Mouse (Mus musculus): ENCODE data around the gene Fbxl8. TPM values are rescaled to one million over a fixed set of nuclear protein-coding genes. Genes with fewer than 3 reads are reported as not detected.
"Not testable (repeated sequence)": the region's sequence is repeated elsewhere in the genome, so short reads cannot be mapped to it uniquely, and the experiment has no call there.

The Fbxl8 gene
- under 1 TPM; 0.60 to 0.84 TPM for total RNA-seq (2021)

- intact Hi-C loops (cut with DNase I): no loop called here
Measured at GRCm38 (mm10) chr8:105264024-105264982, at the start of gene Fbxl8, which contains the start of gene Tradd. Fbxl8 (plus strand) TSS chr8:105264648. Tradd (minus strand) TSS chr8:105264609.

GRCm38 (mm10) chr8:105217926-105218522, 46.4 kb upstream of the Fbxl8 start:
- intact Hi-C loops (cut with DNase I): loop anchor here (10.0 kb wide), 1 partner anchor 93 kb away; no protein-coding TSS in a partner anchor

More at GRCm38 (mm10) chr8:105264024-105264982, at the start of gene Fbxl8, which contains the start of gene Tradd:
- peak; percentile 41 for DNase-seq

GRCm38 (mm10) chr8:105223850-105224249, 40.6 kb upstream of the Fbxl8 start:
- intact Hi-C loops (cut with DNase I): loop anchor here (10.0 kb wide), 1 partner anchor 569 kb away; no protein-coding TSS in a partner anchor
- DNase-seq: no peak

More at GRCm38 (mm10) chr8:105217926-105218522, 46.4 kb upstream of the Fbxl8 start:
- DNase-seq: no peak

DNA sequence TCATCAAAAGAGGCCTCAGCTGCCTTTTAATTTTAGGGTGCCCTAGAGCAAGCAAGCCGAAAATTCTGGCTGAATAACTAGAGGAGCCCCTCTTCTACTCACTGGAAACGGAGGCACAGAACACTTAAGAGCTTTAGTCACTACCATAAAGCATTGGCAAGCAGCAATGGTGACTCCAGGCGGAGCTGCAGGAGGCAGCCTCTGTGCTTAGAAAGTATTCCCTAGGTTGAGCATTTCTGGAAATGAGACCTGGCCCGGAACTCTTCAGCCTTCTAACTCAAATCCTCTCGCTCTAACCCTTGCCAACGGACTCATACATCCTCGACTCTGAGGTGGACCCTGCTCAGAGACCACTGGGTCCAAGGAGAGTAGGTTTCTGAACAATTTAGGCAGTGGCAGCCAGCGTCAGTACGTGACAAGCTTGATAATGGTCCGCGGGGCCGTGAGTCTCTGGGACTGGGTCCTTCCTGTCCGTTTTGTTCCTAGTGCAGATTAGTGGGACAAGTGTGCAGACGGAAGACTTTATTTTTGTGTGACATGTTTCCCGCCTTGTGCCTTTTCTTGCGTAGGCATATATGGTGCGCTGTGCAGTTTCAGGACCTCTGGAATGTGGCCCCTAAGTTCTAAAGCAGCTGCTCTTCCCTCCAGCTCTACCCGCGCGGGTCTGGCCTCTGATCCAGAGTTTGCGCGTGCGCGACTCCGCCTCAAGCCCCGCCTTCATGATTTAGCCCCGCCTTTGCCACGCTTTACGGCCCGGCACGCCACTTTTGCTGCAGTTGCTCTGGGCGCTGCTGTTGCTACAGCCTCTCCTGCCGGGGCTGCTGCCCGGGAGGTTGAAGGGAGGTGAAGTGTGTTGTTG, 39.8 kb upstream of the Fbxl8 start, which contains the start of gene D230025D16Rik:
Gene D230025D16Rik (plus strand): TSS at position 733 of the 859 bp plus-strand sequence.
- intact Hi-C loops (cut with DNase I): loop anchor here (10.0 kb wide), 1 partner anchor 570 kb away; no protein-coding TSS in a partner anchor
- peak; percentile 95 for DNase-seq

- intact Hi-C loops (cut with DNase I): loop anchor here (10.0 kb wide), 1 partner anchor 570 kb away; no protein-coding TSS in a partner anchor
- no peak for DNase-seq
Measured at GRCm38 (mm10) chr8:105225272-105225593, 39.2 kb upstream of the Fbxl8 start.

- intact Hi-C loops (cut with DNase I): loop anchor here (10.0 kb wide), 1 partner anchor 571 kb away; no protein-coding TSS in a partner anchor
- DNase-seq: no peak
Measured at GRCm38 (mm10) chr8:105225917-105226316, 38.5 kb upstream of the Fbxl8 start.

GRCm38 (mm10) chr8:105231503-105232320, 32.7 kb upstream of the Fbxl8 start:
- intact Hi-C loops (cut with DNase I): no loop called here
- DNase-seq: no peak

GRCm38 (mm10) chr8:105232321-105232693, 32.1 kb upstream of the Fbxl8 start:
- intact Hi-C loops (cut with DNase I): not testable (repeated sequence)

DNA sequence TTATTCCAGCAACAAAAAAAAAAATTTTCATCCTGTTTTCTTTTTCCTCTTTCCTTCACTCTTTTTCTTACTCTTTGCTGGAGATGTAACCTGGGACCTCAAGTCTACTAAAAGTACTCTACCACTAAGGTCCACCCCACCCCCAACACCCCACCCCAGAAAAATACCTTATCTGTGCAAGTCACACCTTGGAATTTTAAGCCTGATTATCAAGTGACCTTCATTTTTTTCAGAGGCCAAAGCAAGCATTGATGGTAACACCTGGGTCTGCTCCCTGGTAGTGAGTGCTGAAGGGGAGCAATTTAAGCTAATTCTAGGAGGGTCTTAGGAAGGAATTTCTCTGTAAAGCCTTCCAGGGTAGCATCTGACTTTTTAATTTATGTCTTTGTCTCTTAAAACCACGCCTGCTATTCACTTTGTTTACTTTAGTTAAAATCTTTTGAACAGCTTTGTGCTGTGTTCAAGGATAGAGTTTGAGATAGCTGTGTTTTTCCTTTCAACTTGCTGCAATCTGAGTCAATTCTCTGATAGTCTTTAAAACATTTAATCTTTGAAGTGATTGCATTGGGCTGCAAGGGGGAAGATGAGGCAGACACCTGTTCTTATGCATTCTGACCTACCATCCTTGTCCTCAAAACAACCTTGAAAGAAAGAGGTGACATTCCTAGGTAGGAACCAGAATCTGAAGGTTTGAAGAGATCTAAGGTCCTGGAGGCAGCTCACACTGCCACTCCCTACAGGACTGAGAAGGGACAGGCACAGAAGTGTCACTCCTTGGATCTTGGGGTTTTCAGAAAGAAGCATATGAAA, 31.1 kb upstream of the Fbxl8 start:
- intact Hi-C loops (cut with DNase I): no loop called here
- no peak for DNase-seq

More at GRCm38 (mm10) chr8:105232321-105232693, 32.1 kb upstream of the Fbxl8 start:
- not testable (repeated sequence) for DNase-seq

GRCm38 (mm10) chr8:105235206-105235605, 29.2 kb upstream of the Fbxl8 start:
- no peak for DNase-seq
- intact Hi-C loops (cut with DNase I): no loop called here

GRCm38 (mm10) chr8:105237442-105238142, 26.9 kb upstream of the Fbxl8 start:
- no peak for DNase-seq
- intact Hi-C loops (cut with DNase I): no loop called here

GRCm38 (mm10) chr8:105241016-105241415, 23.4 kb upstream of the Fbxl8 start:
- intact Hi-C loops (cut with DNase I): no loop called here
- DNase-seq: no peak

GRCm38 (mm10) chr8:105251954-105252353, 12.5 kb upstream of the Fbxl8 start:
- intact Hi-C loops (cut with DNase I): no loop called here
- DNase-seq: no peak

DNA sequence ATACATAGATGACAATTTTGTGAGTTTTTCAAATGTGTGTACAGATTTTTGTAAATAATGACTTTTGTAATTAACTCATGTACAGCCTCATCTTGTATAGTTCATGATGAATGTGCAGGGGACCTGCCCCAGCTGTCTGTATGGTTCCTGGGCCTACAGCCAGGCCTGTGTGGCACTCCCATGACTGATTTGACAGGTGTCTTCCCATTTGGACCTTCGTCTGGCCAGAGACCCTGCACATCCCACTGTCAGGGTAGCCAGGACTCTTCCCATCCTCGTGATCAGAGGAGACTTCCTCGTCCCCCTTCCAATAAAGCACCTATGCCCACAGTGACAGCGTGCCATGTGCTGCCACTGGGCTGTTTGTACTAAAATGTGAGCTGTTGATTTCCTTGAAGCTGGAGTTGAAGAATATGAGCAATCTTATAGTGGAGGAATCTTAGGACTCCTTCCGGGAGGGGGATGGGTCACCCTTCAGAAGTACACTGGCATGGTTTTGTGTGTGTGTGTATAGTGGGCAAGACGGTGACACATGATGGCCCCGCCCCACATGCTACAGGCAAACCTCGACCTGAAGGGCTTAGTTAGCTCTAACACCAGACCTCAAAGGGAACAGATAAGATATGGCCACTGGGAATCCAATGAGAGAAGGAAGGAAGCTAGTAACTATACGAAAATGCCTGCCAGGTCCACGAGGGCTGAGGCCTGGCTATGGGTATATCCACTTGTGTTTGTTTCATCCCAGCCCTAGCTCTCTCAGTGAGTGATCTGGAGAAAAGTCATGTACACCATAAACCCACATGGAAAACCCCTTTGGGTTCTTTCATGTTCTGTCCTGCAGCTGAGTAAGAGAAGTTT, 11.5 kb upstream of the Fbxl8 start:
- DNase-seq: no peak
- intact Hi-C loops (cut with DNase I): no loop called here

- intact Hi-C loops (cut with DNase I): no loop called here
- DNase-seq: no peak
Measured at GRCm38 (mm10) chr8:105253766-105254151, 10.7 kb upstream of the Fbxl8 start.

GRCm38 (mm10) chr8:105254152-105254965, 10.1 kb upstream of the Fbxl8 start:
- peak; percentile 95 for DNase-seq
- intact Hi-C loops (cut with DNase I): no loop called here

All from left cerebral cortex, postnatal 4 days (tissue).